Mouse (Mus musculus) lung, postnatal 25 days (tissue): ENCODE measurements around the gene Ncor1.
"Not testable (repeated sequence)": the region's sequence is repeated elsewhere in the genome, so short reads cannot be mapped to it uniquely, and the experiment has no call there.

Experiments
- DNase-seq: peaks from one replicate; pipeline ENCODE4 v3.0.0; 2022; ENCODE audit warnings: low spot score

The Ncor1 gene

DNA sequence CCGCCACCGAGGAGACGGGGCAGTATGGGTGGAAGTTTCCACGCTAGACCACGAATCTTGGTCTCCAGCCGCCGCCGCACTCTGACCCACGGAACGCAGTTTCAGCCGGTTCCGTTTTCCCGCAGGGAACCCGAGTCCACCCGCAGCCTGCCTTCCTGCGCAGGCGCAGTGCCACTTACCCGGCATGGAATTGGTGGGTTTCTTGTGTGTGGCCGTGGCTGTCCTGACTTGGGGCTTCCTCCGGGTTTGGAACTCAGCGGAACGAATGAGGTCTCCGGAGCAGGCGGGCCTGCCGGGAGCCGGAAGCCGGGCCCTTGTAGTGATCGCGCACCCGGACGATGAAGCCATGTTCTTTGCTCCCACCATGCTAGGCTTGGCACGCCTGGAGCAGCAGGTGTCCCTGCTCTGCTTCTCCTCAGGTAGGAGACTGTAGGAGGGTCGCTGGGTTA is at the start of gene Ncor1, which contains the start of gene Pigl:
Ncor1 (minus strand) TSS at position 266 of the 449 bp plus-strand sequence.
Pigl (plus strand) TSS at position 185 of the 449 bp plus-strand sequence.
- DNase-seq: peak; percentile 86

DNA sequence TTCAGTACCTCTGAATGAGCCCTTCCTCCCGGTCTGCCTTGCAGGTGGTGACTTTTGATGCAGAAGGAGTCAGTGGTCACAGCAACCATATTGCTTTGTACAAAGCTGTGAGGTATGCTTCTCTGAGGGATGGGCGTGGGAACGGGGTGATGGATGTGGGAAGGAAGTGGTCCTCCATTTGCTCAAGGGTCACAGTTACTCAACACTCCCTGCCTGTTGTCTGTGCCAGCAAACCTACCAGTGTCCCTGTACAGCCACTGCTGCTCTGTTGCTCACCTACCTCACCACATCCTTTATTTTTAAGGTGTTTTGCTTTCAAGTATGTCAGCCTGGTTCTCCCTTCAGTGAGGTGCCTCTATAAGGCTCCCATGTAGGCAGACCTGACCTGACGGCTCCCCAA is 49.3 kb upstream of the Ncor1 start:
- DNase-seq: no peak

DNA sequence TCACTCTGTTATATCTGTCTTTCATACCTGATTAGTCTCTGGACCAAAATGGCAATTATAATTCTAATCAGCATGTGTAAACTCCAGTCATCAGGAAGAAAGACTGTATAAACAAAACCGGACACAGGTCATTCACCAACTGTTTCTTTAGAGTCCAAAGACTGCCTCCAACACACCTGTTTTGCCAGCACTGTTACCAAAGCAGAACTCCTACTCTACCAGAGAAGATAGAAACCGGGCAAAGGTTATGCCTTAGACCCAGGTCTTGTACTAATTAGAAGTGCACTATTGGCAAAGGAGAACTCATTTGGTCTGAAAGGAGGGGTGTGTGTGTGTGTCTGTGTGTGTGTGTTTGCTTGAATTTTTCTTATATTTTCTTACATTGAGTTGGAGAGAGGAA is 42.2 kb upstream of the Ncor1 start:
- DNase-seq: no peak

DNA sequence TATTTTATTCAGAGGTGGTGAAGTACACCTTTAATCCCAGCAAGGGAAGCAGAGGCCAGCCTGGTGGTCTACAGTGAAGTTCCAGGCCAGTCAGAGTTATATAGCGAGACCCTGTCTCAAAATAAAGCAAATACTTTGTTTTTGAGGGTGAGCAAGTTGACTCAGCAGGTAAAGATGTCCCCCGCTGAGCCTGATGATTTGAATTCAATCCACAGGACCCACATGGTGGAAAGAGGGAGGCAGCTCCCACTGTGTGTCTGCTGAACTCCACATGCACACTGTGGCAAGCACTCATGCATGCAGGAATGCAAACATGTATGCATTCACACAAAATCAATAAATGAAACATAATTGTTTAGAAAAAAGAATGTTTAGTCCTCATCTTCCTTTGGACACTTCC is 40.5 kb upstream of the Ncor1 start:
- DNase-seq: no peak

DNA sequence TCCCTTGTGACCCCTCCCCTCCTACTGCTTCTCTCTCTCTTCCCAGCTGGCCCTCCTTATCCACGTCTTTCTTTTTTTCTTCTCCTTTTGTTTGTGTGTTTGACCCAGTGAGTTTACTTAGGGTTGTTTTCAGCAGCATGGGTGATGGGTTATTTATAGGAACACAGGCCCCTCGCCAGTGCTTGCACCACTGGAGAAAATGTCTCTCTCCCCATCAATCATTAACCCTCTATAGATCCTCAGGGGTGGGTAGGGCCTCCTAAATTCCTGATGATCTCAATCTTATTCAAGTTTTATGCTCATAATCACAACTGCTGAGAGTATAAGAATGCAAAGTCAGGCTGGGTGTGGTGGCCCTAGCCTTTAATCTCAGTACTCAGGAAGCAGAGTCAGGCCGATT is 38.8 kb upstream of the Ncor1 start:
- no peak for DNase-seq

DNA sequence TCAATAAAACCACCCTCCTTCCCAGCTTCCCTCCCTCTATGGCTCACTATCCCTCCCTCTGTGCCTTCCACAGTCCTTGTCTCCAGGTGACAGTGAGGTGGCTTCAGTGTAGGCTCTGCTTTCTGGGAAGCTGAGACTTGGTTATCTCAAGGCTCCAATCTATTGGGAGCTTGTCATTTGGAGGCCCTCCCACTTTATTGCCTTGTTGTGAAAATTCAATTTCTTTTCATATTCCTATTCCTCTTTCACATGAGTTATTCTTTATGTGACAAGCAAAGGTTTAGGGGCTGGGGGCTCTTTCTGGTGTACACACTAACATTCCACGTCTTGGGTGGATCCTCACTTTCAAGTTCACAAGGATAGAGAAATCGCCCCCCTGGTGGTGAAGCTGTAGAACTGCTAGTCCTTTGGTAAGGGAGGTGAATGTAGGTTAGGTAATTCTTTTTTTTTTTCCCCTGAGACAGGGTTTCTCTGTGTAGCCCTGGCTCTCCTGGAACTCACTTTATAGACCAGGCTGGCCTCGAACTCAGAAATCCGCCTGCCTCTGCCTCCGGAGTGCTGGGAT is 37.9 kb upstream of the Ncor1 start:
- peak; percentile 26 for DNase-seq

DNA sequence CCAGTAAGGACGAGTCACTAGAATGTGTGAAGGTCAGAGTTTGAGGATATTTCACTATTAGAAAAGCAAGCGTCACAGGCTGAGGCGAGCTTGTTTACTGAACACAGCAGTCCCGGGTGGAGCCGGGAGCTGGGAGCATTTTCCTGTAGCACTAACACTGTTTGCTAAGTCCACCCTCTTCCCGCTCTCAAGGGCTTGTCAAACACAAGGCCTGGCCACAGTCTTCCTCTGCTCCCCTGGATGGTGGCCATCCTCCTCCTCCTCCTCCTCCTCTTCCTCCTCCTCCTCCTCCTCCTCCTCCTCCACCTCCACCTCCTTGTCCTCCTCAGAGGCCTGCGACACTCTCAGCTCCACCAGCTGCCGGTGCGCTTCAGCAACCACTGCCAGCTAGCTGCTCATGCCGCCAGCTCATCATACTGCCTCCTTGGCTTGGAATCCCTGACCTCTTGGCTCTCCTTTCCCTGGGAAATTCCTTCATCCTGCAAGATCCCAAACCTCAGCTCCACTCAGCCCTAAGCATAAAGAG is 37.0 kb upstream of the Ncor1 start:
- DNase-seq: peak; percentile 80

DNA sequence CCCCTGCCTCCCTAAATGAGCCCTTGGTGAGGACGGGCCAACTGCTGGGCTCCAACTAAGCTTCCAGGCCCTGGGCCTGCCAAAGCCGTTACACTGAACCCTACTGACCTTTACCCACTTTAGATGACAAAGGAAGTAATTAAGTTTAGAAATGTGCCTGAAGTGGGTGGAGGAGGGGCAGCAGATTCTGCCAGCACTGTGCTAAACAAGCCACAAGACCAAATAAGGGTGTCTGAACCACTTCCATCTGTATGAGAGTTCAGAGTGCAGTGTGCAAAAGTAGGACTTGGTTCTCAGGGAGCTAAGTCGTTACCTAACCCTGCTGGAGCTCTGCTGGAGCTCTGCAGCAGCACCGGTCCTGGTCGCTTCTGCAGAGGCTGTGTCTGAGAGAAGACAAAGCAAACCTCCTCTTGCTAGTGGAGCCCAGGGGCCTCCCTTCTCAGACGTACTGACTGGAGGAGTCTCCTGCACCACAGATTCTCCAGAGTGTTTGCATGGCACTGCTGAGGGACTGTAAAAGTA is 36.5 kb upstream of the Ncor1 start:
- peak; percentile 92 for DNase-seq

DNA sequence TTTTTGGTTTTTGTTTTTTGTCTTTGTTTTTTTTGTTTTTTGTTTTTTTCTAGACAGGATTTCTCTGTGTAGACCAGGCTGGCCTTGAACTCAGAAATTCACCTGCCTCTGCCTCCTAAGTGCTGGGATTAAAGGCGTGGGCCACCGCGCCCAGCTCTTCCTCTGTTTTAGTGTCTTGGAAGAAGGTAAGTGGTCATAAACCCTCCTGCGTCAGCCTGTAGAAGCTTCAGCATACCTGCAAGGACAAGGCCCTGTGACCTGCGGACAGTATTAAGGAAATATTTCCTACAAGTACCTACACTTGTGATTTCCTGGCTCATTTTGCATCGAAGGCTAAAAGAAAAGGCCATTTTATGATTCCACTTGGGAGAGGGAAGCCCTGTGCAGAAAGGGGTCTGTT is 35.4 kb upstream of the Ncor1 start:
- no peak for DNase-seq

DNA sequence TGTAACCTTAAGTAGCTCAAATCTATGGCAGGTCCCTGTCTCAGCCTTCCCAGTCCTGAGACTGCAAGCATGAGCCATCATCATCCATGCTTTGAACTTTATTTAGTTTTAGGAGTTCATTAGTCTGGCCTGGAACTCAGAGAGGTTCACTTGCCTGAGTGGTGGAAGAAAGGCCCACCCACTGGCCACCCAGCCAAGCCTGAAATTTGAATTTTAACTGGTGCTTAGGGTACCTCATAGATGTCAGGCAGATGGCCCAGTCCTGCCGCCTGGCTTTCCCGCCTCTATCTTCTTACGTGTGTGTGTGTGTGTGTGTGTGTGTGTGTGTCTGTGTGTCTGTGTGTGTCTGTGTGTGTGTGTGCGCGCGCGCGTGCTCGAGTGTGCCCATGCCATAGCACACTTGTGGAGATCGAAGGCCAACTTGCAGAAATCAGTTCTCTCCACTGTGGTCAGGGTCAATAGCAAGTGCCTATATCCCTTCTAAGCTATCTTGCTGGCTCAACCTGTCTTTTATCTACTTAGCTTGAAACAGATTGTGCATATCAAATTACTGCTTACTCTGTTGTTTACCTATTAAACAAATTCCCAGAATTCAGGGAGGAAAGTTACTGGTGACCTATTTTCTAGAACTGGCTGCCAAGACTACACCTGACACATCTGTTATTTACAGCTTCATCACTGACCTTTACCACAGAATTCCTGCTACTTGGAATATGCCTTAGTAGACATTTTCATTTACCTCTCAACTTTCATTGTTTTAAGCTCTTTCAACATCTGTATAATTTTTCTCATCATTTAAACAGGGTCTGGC is 29.4 kb upstream of the Ncor1 start:
- DNase-seq: no peak

DNA sequence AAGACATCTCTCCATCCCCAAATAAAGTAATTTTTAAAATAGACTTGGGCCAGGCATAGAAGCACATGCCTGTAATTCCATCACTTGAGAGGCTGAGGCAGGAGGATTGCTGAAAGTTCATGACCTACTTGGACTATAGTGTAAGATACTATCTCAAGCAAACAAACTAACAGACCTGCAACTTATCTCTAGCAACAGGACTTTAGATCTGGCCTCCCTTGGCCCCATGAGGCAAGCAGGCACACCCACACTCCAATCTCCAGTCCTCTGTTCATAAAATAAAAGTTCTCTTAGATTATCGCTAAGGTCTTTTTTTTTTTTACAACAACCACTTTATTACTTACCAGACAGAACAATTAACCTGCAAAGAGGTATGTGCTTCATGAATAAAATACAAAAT is 28.6 kb upstream of the Ncor1 start:
- DNase-seq: no peak

DNA sequence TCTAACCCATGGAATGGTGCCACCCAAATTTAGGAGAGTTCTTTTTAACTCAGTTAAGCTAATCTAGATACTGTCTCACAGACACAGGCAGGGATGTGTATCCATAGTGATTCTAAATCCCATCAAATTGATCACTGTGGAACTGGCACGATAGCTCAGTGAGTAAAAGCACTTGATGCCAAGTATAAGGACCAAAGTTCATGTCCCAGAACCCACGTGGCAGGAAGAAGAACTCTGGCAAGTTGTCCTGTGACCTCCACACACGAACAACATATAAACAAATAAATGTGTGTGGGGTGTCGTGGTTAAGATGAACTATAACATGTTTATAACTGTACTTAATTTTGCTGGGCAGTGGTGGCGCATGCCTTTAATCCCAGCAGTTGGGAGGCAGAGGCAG is 21.2 kb upstream of the Ncor1 start:
- DNase-seq: no peak

DNA sequence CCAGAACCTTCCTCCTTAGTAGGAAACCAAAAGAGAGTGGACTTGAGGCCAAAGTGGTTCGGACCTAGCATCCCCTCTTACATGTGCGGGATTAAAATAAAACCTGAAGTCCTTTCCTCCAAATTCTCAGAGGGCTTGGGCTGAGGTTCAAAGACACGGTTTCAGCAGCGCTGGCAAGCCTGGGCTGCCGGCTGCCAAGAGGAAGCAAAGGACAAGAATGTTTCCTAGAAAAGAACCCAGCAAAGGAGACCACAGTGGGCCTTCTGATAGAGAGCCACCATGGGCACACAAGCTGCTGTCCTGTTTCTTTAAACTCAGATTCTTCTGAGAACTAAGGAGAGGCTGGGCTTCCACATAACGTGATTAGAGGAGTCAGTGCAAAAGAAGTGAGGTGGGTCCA is 20.6 kb upstream of the Ncor1 start:
- no peak for DNase-seq

DNA sequence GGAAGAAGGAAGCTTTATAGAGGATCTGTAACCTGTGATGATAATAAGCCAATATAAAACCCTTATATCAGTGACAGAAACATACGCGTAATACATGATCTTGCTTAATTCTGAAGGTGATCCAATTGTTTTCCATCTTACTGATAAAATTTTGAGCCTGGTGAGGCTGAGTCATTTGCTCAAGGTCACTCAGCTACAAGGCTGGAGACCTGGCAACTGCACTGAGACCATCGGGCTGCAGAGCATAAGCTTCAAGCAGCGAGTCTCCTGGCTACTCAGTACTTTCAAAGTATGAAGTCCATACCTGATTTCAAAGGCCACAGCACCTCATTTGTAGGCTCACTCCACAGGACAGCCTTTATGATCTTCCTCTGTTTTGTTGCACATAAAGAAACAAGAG is 17.8 kb upstream of the Ncor1 start:
- DNase-seq: no peak

DNA sequence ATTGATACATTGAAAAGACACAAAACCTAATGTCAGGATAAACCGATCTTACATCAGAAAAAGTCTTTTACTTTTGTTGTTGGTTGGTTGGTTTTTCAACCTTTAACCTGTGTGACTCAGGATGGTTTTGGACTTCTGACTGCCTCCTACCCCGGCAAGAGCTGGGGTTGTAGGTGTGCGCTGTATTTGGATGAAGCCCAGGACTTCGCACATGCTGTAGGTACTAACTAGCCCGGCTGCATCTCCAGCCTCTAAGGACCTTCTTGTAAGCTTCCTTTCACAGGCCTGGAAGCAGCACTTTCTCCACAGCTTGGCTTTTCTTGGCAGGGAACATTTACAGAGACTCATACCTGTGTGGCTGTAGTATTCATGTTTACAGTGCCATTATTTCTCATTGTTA is 15.2 kb upstream of the Ncor1 start:
- DNase-seq: no peak

DNA sequence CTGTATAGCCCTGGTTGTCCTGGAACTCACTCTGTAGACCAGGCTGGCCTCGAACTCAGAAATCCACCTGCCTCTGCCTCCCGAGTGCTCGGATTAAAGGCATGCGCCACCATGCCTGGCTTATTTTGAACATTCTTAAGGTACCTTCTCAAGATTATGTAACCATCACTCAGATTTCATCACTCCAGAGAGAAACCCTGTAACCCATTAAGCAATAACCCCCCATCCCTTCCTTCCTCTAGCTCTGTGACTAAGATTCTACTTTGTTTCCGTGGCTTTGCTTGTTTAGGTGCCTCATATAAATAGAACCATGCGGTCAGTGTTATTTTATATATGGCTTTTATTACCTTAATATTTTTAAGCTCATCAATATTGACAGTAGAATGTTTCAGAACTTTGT is 12.1 kb upstream of the Ncor1 start:
- DNase-seq: peak; percentile 35

DNA sequence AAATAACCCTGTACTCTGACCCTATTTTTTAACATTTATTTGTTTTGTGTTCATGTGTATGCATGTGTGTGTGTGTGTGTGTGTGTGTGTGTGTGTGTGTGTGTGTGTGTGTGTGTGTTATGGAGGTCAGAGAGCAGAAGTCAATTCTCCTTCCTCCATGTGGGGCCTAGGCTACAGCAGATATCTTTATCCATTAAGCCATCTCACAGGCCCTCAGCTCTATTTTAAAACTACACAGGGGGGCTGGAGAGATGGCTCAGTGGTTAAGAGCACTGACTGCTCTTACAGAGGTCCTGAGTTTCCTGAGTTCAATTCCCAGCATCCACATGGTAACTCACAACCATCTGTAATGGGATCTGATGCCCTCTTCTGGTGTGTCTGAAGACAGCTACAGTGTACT is 8.9 kb upstream of the Ncor1 start:
- DNase-seq: not testable (repeated sequence)

DNA sequence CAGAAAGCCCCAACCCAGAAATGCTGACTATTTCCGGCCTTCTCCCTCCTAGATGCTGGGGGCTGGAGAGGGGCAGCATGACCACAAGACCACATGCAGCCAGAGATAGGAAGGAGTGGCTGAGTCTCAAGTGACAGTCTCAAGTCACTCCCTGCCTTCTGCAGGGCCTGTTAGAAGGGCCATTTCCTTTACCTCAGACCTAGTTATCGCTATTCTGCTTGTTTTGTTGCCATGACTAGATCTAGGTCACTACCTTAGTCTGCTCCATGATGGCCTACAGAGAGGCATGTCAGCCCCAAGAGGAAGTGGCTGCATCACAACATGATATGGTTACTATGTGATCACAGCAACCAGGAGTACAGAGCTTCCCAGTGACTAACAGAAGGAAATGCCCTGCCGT is 8.2 kb upstream of the Ncor1 start:
- peak; percentile 42 for DNase-seq

DNA sequence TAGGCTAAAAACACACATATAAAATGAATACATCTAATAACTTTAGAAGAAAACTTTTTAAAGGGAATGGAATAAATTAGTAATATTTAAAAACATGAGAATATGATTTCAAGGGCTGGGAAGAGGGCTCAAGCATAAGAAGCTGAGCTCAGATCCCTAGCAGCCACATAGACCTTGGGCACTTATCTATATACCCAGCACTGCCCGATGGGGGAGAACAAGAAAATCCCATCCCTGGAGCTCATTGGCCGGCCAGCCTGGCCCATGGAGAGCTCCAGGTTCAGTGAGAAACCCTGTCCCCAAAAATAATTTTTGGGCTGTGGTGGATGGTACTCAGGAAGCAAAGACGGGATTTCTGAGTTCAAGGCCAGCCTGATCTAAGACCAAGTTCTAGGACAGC is 7.5 kb upstream of the Ncor1 start:
- no peak for DNase-seq

DNA sequence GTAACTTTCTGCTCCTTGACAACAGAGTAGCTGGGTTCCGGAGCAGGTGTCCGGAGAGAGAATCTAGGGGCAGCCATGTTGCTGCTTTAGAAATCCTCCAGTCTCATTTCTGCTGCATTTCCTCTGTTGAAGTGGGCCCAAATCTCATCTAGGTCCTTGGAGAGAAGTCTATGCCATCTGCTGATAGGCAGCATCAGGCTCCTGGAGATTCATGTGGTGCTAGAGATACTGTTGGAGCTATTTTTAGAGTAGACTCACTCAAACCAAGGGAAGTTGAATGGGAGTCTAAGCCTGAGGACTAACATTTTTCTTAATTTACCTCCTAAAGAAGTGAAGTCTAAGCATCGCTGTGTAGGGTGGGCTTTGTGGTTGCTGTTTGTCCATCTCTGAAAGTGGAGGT is 6.4 kb upstream of the Ncor1 start:
- no peak for DNase-seq

DNA sequence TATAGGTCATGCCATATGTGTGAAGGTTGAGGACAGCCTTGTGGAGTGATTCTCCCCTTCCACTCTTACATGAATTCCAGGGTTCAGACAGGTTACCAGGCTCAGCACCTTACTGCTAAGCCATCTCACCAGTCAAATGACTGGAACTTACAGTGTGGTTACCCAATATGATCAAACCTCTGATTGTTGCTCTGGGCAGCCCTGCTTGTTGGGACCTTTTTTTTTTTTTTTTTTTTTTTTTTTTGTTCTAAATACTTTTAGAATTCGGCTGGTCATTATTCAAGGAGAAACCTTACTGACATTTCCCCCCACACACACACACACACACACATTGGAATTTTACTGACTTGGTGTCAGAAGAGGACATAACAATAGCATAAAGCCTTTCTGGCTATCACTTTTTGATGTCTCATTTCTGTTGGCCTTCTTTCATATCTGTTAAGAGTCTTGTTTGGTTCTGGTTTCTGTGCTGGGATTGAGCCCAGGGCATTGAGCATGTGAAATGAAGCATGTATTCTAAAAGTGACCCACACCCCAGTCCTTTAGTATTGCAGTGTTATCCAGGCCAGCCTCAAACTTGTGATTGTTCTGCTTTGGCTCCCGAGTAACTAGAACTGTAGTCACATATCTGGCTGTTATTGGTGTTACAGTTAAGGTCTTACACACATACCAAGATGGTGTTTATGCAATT is 5.0 kb upstream of the Ncor1 start:
- DNase-seq: no peak

DNA sequence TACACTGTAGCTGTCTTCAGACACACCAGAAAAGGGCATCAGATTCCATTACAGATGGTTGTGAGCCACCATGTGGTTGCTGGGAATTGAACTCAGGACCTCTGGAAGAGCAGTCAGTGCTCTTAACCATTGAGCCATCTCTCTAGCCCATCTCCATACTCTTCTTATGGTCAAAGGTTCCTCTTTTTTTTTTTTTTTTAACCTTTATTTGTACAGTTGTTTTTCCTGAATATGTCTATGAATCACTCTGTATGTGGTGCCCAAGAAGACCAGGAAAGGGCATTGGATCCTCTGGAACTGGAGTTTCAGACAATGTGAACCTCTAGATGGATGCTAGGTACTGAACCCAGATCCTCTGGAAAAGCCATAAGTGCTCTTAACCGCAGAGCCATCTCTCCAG is 4.2 kb upstream of the Ncor1 start:
- not testable (repeated sequence) for DNase-seq

DNA sequence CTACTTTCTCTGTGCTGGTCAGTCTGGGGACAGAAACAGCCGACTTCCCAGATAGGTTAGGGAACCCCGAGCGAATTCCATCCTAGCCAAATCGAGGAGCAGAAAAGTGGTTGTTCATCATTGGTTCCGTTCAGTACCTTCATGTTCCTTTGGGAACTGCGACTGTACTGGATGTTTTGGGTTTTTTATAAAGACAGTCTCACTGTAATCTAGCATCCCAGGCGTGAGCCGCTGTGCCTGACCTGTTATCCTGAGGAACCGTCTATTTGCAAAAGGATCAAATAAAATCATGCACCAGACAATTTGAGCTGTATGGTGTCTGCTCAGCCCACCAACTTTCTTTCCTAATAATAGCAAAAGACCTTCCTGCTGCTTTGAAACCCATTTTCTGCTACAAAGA is 439 bp upstream of the Ncor1 start:
- DNase-seq: no peak
